Mouse (Mus musculus) forebrain, embryonic 15.5 days (tissue): ENCODE data around the gene Jpt2. TPM values are rescaled to one million over a fixed set of nuclear protein-coding genes. Genes with fewer than 3 reads are reported as not detected.

Experiments
- ATAC-seq: fragments of 200-750 bp; cut with Nextera tagmentation; replicated peaks from 2 replicates; pipeline ENCODE4 v1.8.0; 2017; ENCODE audit warnings: mild to moderate bottlenecking, moderate TSS enrichment, moderate library complexity
- H3K27ac ChIP-seq: fragments of 300-500 bp; sonication (generic); replicated peaks from 2 replicates; pipeline ENCODE4 v1.5.1; 2015; ENCODE audit warnings: mild to moderate bottlenecking, inconsistent platforms
- H3K27me3 ChIP-seq: fragments of 300-500 bp; sonication (generic); 2 replicates; pipeline ENCODE4 v1.6.1; 2015; ENCODE audit warnings: inconsistent platforms
- H3K36me3 ChIP-seq: fragments of 300-500 bp; sonication (generic); 2 replicates; pipeline ENCODE4 v1.6.1; 2015; ENCODE audit warnings: mild to moderate bottlenecking, inconsistent platforms
- H3K4me1 ChIP-seq: fragments of 300-500 bp; sonication (generic); 2 replicates; pipeline ENCODE4 v1.6.1; 2015; ENCODE audit warnings: inconsistent platforms
- H3K4me2 ChIP-seq: fragments of 300-500 bp; sonication (generic); replicated peaks from 2 replicates; pipeline ENCODE4 v1.6.1; 2015; ENCODE audit warnings: mild to moderate bottlenecking, inconsistent platforms
- H3K4me3 ChIP-seq: fragments of 300-500 bp; sonication (generic); 2 replicates; pipeline ENCODE4 v1.5.1; 2015; ENCODE audit warnings: mild to moderate bottlenecking, inconsistent platforms
- H3K9ac ChIP-seq: fragments of 300-500 bp; sonication (generic); replicated peaks from 2 replicates; pipeline ENCODE4 v1.6.1; 2015; ENCODE audit warnings: mild to moderate bottlenecking, inconsistent platforms
- H3K9me3 ChIP-seq: fragments of 300-500 bp; sonication (generic); 2 replicates; pipeline ENCODE4 v1.6.1; 2016; ENCODE audit warnings: inconsistent platforms
- WGBS: fragments of 180-500 bp; shearing (Covaris S2); methylation state at CpG from one replicate; pipeline ENCODE4 v1.1.7; 2015; ENCODE audit warnings: mixed read lengths; 5-methylcytosine and 5-hydroxymethylcytosine counted together
- polyA plus RNA-seq: library from polyadenylated mRNA; unstranded; fragments of >200 nt; fragmentation: Nextera tagmentation; extraction: Ambion mirVana; gene quantifications from 2 replicates; pipeline ENCODE4 v1.2.1, GENCODE M21; 2015

The Jpt2 gene
- polyA plus RNA-seq, 1 experiment from 2014 or later: 101 TPM

- Histone ChIP-seq H3K27ac (peak overlapping the region; percentile 81), H3K4me1 (peaks cover 37% of the 10 kb centered on the region), H3K27me3 (no peaks in the 10 kb centered on the region), H3K9ac (peak overlapping the region; percentile 83), H3K4me3 (peak overlapping the region; percentile 59), H3K4me2 (peak overlapping the region; percentile 96), H3K36me3 (peaks cover 50% of the 10 kb centered on the region), H3K9me3 (no peaks in the 10 kb centered on the region)
- 12% methylated on average over 31 of the region's 31 CpGs for WGBS
- ATAC-seq: peak; percentile 23; the same call in 1 of the 2 replicates
Measured at GRCm38 (mm10) chr17:24894061-24894994, 66.2 kb downstream of the Jpt2 start.

GRCm38 (mm10) chr17:24893276-24893675 lies 67.2 kb downstream of the Jpt2 start:
- Histone ChIP-seq H3K27me3 (no peaks in the 10 kb centered on the region), H3K36me3 (peaks cover 47% of the 10 kb centered on the region), H3K9me3 (no peaks in the 10 kb centered on the region), H3K27ac (no peak overlapping the region), H3K4me1 (peaks cover 47% of the 10 kb centered on the region), H3K9ac (no peak overlapping the region), H3K4me3 (0 out of 2 replicates have a peak overlapping the region, but pooled peaks have one; percentile 59), H3K4me2 (no peak overlapping the region)
- ATAC-seq: no peak
- WGBS: 97% methylated on average over 2 of the region's 2 CpGs

- Histone ChIP-seq H3K27me3 (no peaks in the 10 kb centered on the region), H3K4me3 (no peak overlapping the region), H3K4me2 (no peak overlapping the region), H3K36me3 (peaks cover 44% of the 10 kb centered on the region), H3K27ac (no peak overlapping the region), H3K9ac (no peak overlapping the region), H3K9me3 (no peaks in the 10 kb centered on the region), H3K4me1 (peaks cover 49% of the 10 kb centered on the region)
- ATAC-seq: no peak
- WGBS: 89% methylated on average over 12 of the region's 12 CpGs
Measured at GRCm38 (mm10) chr17:24892785-24893184, 67.7 kb downstream of the Jpt2 start.

GRCm38 (mm10) chr17:24891321-24891720 lies 69.2 kb downstream of the Jpt2 start:
- ATAC-seq: no peak
- H3K9ac ChIP-seq: no peak overlapping the region
- H3K27ac ChIP-seq: no peak overlapping the region
- no peak overlapping the region for H3K4me3 ChIP-seq
- WGBS: 89% methylated on average over 13 of the region's 13 CpGs
- H3K36me3 ChIP-seq: peaks cover 44% of the 10 kb centered on the region
- H3K27me3 ChIP-seq: no peaks in the 10 kb centered on the region
- no peak overlapping the region for H3K4me2 ChIP-seq
- H3K9me3 ChIP-seq: no peaks in the 10 kb centered on the region
- H3K4me1 ChIP-seq: peaks cover 44% of the 10 kb centered on the region

- WGBS: 88% methylated on average over 19 of the region's 19 CpGs
- peaks cover 44% of the 10 kb centered on the region for H3K36me3 ChIP-seq
Measured at GRCm38 (mm10) chr17:24890151-24891092, 70.1 kb downstream of the Jpt2 start.

GRCm38 (mm10) chr17:24888862-24889261 lies 71.6 kb downstream of the Jpt2 start:
- Histone ChIP-seq H3K4me2 (no peak overlapping the region), H3K4me3 (no peak overlapping the region), H3K27me3 (no peaks in the 10 kb centered on the region), H3K4me1 (peaks cover 36% of the 10 kb centered on the region), H3K9me3 (no peaks in the 10 kb centered on the region), H3K36me3 (peaks cover 47% of the 10 kb centered on the region), H3K27ac (no peak overlapping the region), H3K9ac (no peak overlapping the region)
- ATAC-seq: no peak
- WGBS: 85% methylated on average over 3 of the region's 3 CpGs

More at GRCm38 (mm10) chr17:24890151-24891092, 70.1 kb downstream of the Jpt2 start:
- Histone ChIP-seq H3K4me3 (no peak overlapping the region), H3K9ac (no peak overlapping the region), H3K4me2 (no peak overlapping the region), H3K27ac (no peak overlapping the region), H3K9me3 (no peaks in the 10 kb centered on the region), H3K4me1 (peaks cover 40% of the 10 kb centered on the region), H3K27me3 (no peaks in the 10 kb centered on the region)
- ATAC-seq: no peak

Other genes with a start within 250 kb of the Jpt2 start
- gene Rnf151, start 242.6 kb downstream of the Jpt2 start, polyA plus RNA-seq: not detected in 2 replicates
- gene Rps2, start 242.6 kb downstream of the Jpt2 start, polyA plus RNA-seq: 816 and 846 TPM in 2 replicates
- gene Ndufb10, start 236.2 kb downstream of the Jpt2 start, polyA plus RNA-seq: 249 and 261 TPM in 2 replicates
- gene Rpl3l, start 232.9 kb downstream of the Jpt2 start, polyA plus RNA-seq: not detected in 2 replicates
- gene Msrb1, start 224.0 kb downstream of the Jpt2 start, polyA plus RNA-seq: 20.5 and 22.5 TPM in 2 replicates
- not detected in 2 replicates for gene Hs3st6, start 207.7 kb downstream of the Jpt2 start, polyA plus RNA-seq
- not detected in 2 replicates for gene Meiob, start 156.4 kb downstream of the Jpt2 start, polyA plus RNA-seq
- 45.1 and 45.7 TPM in 2 replicates for gene Hagh, start 120.5 kb downstream of the Jpt2 start, polyA plus RNA-seq
- gene Fahd1, start 110.3 kb downstream of the Jpt2 start, polyA plus RNA-seq: 16.0 and 16.8 TPM in 2 replicates
- 0.11 TPM in 1 of 2 replicates, not detected in the other for gene Igfals, start 94.7 kb downstream of the Jpt2 start, polyA plus RNA-seq
- gene Nubp2, start 74.3 kb downstream of the Jpt2 start, polyA plus RNA-seq: 73.2 and 74.2 TPM in 2 replicates
- gene Spsb3, start 74.0 kb downstream of the Jpt2 start, polyA plus RNA-seq: 81.5 and 82.5 TPM in 2 replicates
- gene Eme2, start 65.6 kb downstream of the Jpt2 start, polyA plus RNA-seq: 32.8 and 34.6 TPM in 2 replicates
- 77.6 and 82.2 TPM in 2 replicates for gene Mrps34, start 65.6 kb downstream of the Jpt2 start, polyA plus RNA-seq
- 69.6 and 72.6 TPM in 2 replicates for gene Nme3, start 64.2 kb downstream of the Jpt2 start, polyA plus RNA-seq
- gene Mapk8ip3, start 23.7 kb downstream of the Jpt2 start, polyA plus RNA-seq: 89.4 and 90.6 TPM in 2 replicates
- 7.6 and 8.5 TPM in 2 replicates for gene Cramp1l, start 55.1 kb upstream of the Jpt2 start, polyA plus RNA-seq
- 24.0 and 25.4 TPM in 2 replicates for gene Ift140, start 55.4 kb upstream of the Jpt2 start, polyA plus RNA-seq
- gene Tmem204, start 122.9 kb upstream of the Jpt2 start, polyA plus RNA-seq: 10.5 and 11.5 TPM in 2 replicates
- gene Telo2, start 155.3 kb upstream of the Jpt2 start, polyA plus RNA-seq: 54.6 and 57.2 TPM in 2 replicates
- gene Ptx4, start 160.1 kb upstream of the Jpt2 start, polyA plus RNA-seq: not detected in 2 replicates
- 28.8 and 30.4 TPM in 2 replicates for gene Clcn7, start 172.7 kb upstream of the Jpt2 start, polyA plus RNA-seq
- not detected in 2 replicates for gene Ccdc154, start 201.8 kb upstream of the Jpt2 start, polyA plus RNA-seq
- gene Gm38655, start 214.8 kb upstream of the Jpt2 start, polyA plus RNA-seq: not detected in 2 replicates
- gene BC003965, start 223.9 kb upstream of the Jpt2 start, polyA plus RNA-seq: 35.7 and 37.8 TPM in 2 replicates
- gene Unkl, start 227.7 kb upstream of the Jpt2 start, polyA plus RNA-seq: 10.6 and 14.2 TPM in 2 replicates